In the genomic region with DNA sequence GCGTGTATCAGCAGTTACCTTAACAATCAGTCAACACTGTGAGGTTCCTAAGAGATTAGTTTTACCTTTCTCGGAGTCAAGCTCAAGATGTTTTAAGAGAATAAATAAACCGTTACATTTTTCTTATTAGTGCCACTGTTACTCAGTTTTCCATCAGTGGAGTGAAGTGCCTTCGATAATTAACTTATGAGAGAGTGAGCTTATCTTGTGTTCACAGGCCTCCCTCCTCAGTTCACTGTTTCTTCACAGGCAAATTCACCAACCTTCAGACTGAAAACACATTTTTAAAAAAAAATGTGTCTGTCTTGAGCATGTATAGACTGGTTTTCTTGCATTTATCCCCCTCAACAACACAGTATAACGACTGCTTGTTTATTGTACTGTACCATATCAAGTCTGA, we compare ENCODE assay signal across 23 mouse cellular contexts. TPM values are rescaled to one million over a fixed set of nuclear protein-coding genes. Genes with fewer than 3 reads are reported as not detected.
DNase-seq lines count a peak whose midpoint lies in the region; ATAC-seq lines count a peak whose summit lies in the region.
"Had no signal": no experiment of that assay in that cellular context is flagged by ENCODE, and none has a peak within 500 bp of the region (broad histone marks: within the 10 kb centered on the region; RNA-seq: fewer than 3 reads in every experiment).

No protein-coding gene starts in this region.

- H3K4me1 ChIP-seq in liver, embryonic 12.5 days: peaks cover 33% of the 10 kb centered on the region
- peaks cover 5% of the 10 kb centered on the region for H3K4me1 ChIP-seq in liver, embryonic 16.5 days (ENCODE audit: control insufficient read depth, low read depth, low read length)
- H3K4me1 ChIP-seq: intestine, embryonic 15.5 days had no signal

- DNase-seq in liver: no peak
- no peak for DNase-seq in embryo, embryonic 10 days (ENCODE audit: low spot score)
- no peak for DNase-seq in adrenal gland, postnatal 25 days
- DNase-seq: adrenal gland, adult 8-10 months; B cell, adult 2 months; cerebellum, adult 18-20 months; cerebellum, adult 9-11 months; gastrocnemius, adult 2 months; gastrocnemius, postnatal 25 days had no signal

- H3K9ac ChIP-seq in liver, embryonic 12.5 days: no peak overlapping the region
- H3K9ac ChIP-seq in liver, embryonic 16.5 days (ENCODE audit: low read depth, low read length): no peak overlapping the region
- H3K9ac ChIP-seq: embryonic facial prominence, embryonic 12.5 days; heart, embryonic 12.5 days; hindbrain, embryonic 14.5 days; intestine, embryonic 15.5 days had no signal

- ATAC-seq in liver, embryonic 12.5 days: peak; percentile 52; the same call in 1 of the 2 replicates
- ATAC-seq in erythroblast, adult 5-6 weeks (replicated peaks; ENCODE audit: low FRiP score, poor library complexity, severe bottlenecking): peak; percentile 32; the same call in 1 of the 2 replicates
- ATAC-seq in liver, embryonic 16.5 days (ENCODE audit: low read depth): peak; percentile 59
- no peak for ATAC-seq in CD4-positive, CD25-positive, alpha-beta regulatory T cell, adult 4 months
- ATAC-seq: forebrain, embryonic 14.5 days; intestine, embryonic 15.5 days had no signal

- no peaks in the 10 kb centered on the region for H3K36me3 ChIP-seq in liver, embryonic 12.5 days
- H3K36me3 ChIP-seq in liver, embryonic 16.5 days (ENCODE audit: control insufficient read depth, insufficient read depth): no peaks in the 10 kb centered on the region
- H3K36me3 ChIP-seq: embryonic facial prominence, embryonic 12.5 days; heart, embryonic 12.5 days; hindbrain, embryonic 10.5 days; intestine, embryonic 15.5 days had no signal

- H3K4me2 ChIP-seq in liver, embryonic 12.5 days: no peak overlapping the region
- no peak overlapping the region for H3K4me2 ChIP-seq in liver, embryonic 16.5 days (ENCODE audit: low read depth, low read length)
- H3K4me2 ChIP-seq: embryonic facial prominence, embryonic 12.5 days; heart, embryonic 12.5 days; hindbrain, embryonic 14.5 days; intestine, embryonic 15.5 days had no signal

- no peaks in the 10 kb centered on the region for H3K9me3 ChIP-seq in liver, embryonic 12.5 days (replicated peaks)
- H3K9me3 ChIP-seq in liver, embryonic 16.5 days (replicated peaks; ENCODE audit: control insufficient read depth, low read length): no peaks in the 10 kb centered on the region
- H3K9me3 ChIP-seq: embryonic facial prominence, embryonic 12.5 days; heart, embryonic 12.5 days; hindbrain, embryonic 10.5 days; intestine, embryonic 15.5 days had no signal

- 0 out of 2 replicates have a peak, but pooled peaks cover under 1% of the 10 kb centered on the region for H3K27me3 ChIP-seq in liver, embryonic 12.5 days (replicated peaks)
- no peaks in the 10 kb centered on the region for H3K27me3 ChIP-seq in liver, embryonic 16.5 days (ENCODE audit: control insufficient read depth, insufficient read depth, low read depth, low read length)
- H3K27me3 ChIP-seq: embryonic facial prominence, embryonic 12.5 days; heart, embryonic 12.5 days; intestine, embryonic 15.5 days had no signal

- H3K4me3 ChIP-seq in liver, embryonic 12.5 days: no peak overlapping the region
- no peak overlapping the region for H3K4me3 ChIP-seq in liver, embryonic 16.5 days (ENCODE audit: low read depth, low read length)
- H3K4me3 ChIP-seq: embryonic facial prominence, embryonic 12.5 days; gastrocnemius, adult 2 months; heart, embryonic 12.5 days; hindbrain, embryonic 10.5 days; intestine, embryonic 15.5 days had no signal

- H3K27ac ChIP-seq in liver, embryonic 12.5 days: 0 out of 2 replicates have a peak overlapping the region, but pooled peaks have one; percentile 13
- no peak overlapping the region for H3K27ac ChIP-seq in liver, embryonic 16.5 days (ENCODE audit: low read length)
- H3K27ac ChIP-seq: embryonic facial prominence, embryonic 12.5 days; hindbrain, embryonic 10.5 days; hindbrain, embryonic 14.5 days; intestine, embryonic 15.5 days had no signal

- WGBS in liver, embryonic 12.5 days (ENCODE audit: insufficient replicate concordance): 48% methylated on average over 5 of the region's 5 CpGs
- WGBS in liver, embryonic 16.5 days (ENCODE audit: insufficient replicate concordance): 40% methylated on average over 5 of the region's 5 CpGs

RNA-seq across cellular contexts. Expression of gene Fam50b, which starts 52.0 kb away (rescaled TPM):
- polyA plus RNA-seq in liver, embryonic 12.5 days (2016; fragmentation: Nextera tagmentation; extraction: Ambion mirVana): not detected in 2 replicates
- not detected in 2 replicates for total RNA-seq in erythroblast, adult 5-6 weeks (2015; ENCODE audit: low replicate concordance)
- not detected in 2 replicates for total RNA-seq in erythroblast, adult 5-6 weeks (2017; ENCODE audit: low replicate concordance)
- polyA plus RNA-seq in liver, embryonic 16.5 days (2015; fragmentation: Nextera tagmentation; extraction: Ambion mirVana): 0.09 and 0.22 TPM in 2 replicates
- not detected for polyA plus RNA-seq in CD4-positive, CD25-positive, alpha-beta regulatory T cell, adult 4 months (2017; shearing (Covaris generic))
- total RNA-seq in adrenal gland, postnatal 25 days (2021): not detected in 2 replicates
- total RNA-seq: adrenal gland, adult 8-10 months; gastrocnemius, adult 2 months; gastrocnemius, postnatal 25 days; granulocyte monocyte progenitor cell, adult 5-6 weeks; heart, adult 8-10 months; heart, postnatal 25 days had no signal
- polyA plus RNA-seq: embryonic facial prominence, embryonic 12.5 days; forebrain, embryonic 14.5 days; heart, embryonic 12.5 days; heart, embryonic 16.5 days; hindbrain, embryonic 14.5 days; intestine, embryonic 15.5 days had no signal
